Mouse (Mus musculus) B cell, adult 2 months (primary cell): Measurements from ENCODE around the gene Rsf1.

Experiments
- DNase-seq, 2 experiments: peaks; one replicate each; pipeline ENCODE4 v3.0.0; 2022

The Rsf1 gene

GRCm38 (mm10) chr7:97726778-97727177 lies 147.1 kb downstream of the Rsf1 start:
- DNase-seq = no peak

- DNase-seq = no peak
Observed at GRCm38 (mm10) chr7:97728666-97729614, 149.3 kb downstream of the Rsf1 start.

GRCm38 (mm10) chr7:97730427-97730826 lies 150.7 kb downstream of the Rsf1 start:
- DNase-seq = no peak

GRCm38 (mm10) chr7:97733606-97734005 lies 153.9 kb downstream of the Rsf1 start:
- DNase-seq = no peak

GRCm38 (mm10) chr7:97735021-97735420 lies 155.3 kb downstream of the Rsf1 start:
- DNase-seq = no peak

GRCm38 (mm10) chr7:97735886-97736420 lies 156.3 kb downstream of the Rsf1 start:
- no peak for DNase-seq

- no peak for DNase-seq
Observed at GRCm38 (mm10) chr7:97737256-97737637, 157.6 kb downstream of the Rsf1 start.

- peak; percentile 62 for DNase-seq
Observed at GRCm38 (mm10) chr7:97737638-97738456, 158.2 kb downstream of the Rsf1 start, which contains the start of gene Aqp11. Aqp11 (minus strand) TSS chr7:97738289.

GRCm38 (mm10) chr7:97740948-97741347 lies 161.3 kb downstream of the Rsf1 start:
- no peak for DNase-seq

- DNase-seq = no peak
Observed at GRCm38 (mm10) chr7:97741756-97742291, 162.1 kb downstream of the Rsf1 start.
